Mouse (Mus musculus) hindbrain, embryonic 15.5 days (tissue): Measurements from ENCODE around the gene Nr5a2. TPM values are rescaled to one million over a fixed set of nuclear protein-coding genes. Genes with fewer than 3 reads are reported as not detected.

ENCODE experiments used
- ATAC-seq: fragments of 200-750 bp; cut with Nextera tagmentation; 2 replicates; pipeline ENCODE4 v1.8.0; 2017; ENCODE audit warnings: low read depth, moderate number of reproducible peaks, moderate TSS enrichment; ENCODE audit not compliant: low FRiP score
- H3K27ac ChIP-seq: fragments of 300-500 bp; sonication (generic); replicated peaks from 2 replicates; pipeline ENCODE4 v1.5.1; 2015; ENCODE audit warnings: mild to moderate bottlenecking, inconsistent platforms
- H3K27me3 ChIP-seq: fragments of 300-500 bp; sonication (generic); 2 replicates; pipeline ENCODE4 v1.6.1; 2015; ENCODE audit warnings: control low read depth, inconsistent platforms
- H3K36me3 ChIP-seq: fragments of 300-500 bp; sonication (generic); 2 replicates; pipeline ENCODE4 v1.6.1; 2015; ENCODE audit warnings: control low read depth, inconsistent platforms
- H3K4me1 ChIP-seq: fragments of 300-500 bp; sonication (generic); replicated peaks from 2 replicates; pipeline ENCODE4 v1.6.1; 2015; ENCODE audit warnings: control low read depth, inconsistent platforms
- H3K4me2 ChIP-seq: fragments of 300-500 bp; sonication (generic); 2 replicates; pipeline ENCODE4 v1.6.1; 2015; ENCODE audit warnings: moderate library complexity, mild to moderate bottlenecking, inconsistent platforms
- H3K4me3 ChIP-seq: fragments of 300-500 bp; sonication (generic); 2 replicates; pipeline ENCODE4 v1.5.1; 2015; ENCODE audit warnings: mild to moderate bottlenecking, inconsistent platforms
- H3K9ac ChIP-seq: fragments of 300-500 bp; sonication (generic); 2 replicates; pipeline ENCODE4 v1.6.1; 2015; ENCODE audit warnings: inconsistent platforms
- H3K9me3 ChIP-seq: fragments of 300-500 bp; sonication (generic); 2 replicates; pipeline ENCODE4 v1.6.1; 2016; ENCODE audit warnings: control low read depth, inconsistent platforms
- WGBS: fragments of 180-500 bp; shearing (Covaris S2); methylation state at CpG from one replicate; pipeline ENCODE4 v1.1.7; 2015; 5-methylcytosine and 5-hydroxymethylcytosine counted together
- polyA plus RNA-seq: library from polyadenylated mRNA; unstranded; fragments of >200 nt; fragmentation: Nextera tagmentation; extraction: Ambion mirVana; gene quantifications from 2 replicates; pipeline ENCODE4 v1.2.1, GENCODE M21; 2015

The Nr5a2 gene
- polyA plus RNA-seq, 1 experiment from 2014 or later, result 0.70 TPM

GRCm38 (mm10) chr1:136947394-136948126 is 12.7 kb downstream of the Nr5a2 start:
- 2% methylated on average over 20 of the region's 20 CpGs for WGBS

GRCm38 (mm10) chr1:136946806-136947393 is 13.3 kb downstream of the Nr5a2 start:
- H3K9me3 ChIP-seq, result 0 out of 2 replicates have a peak, but pooled peaks cover 3% of the 10 kb centered on the region
- H3K4me1 ChIP-seq, result peaks cover 17% of the 10 kb centered on the region
- H3K27ac ChIP-seq, result no peak overlapping the region
- H3K4me3 ChIP-seq, result no peak overlapping the region
- no peaks in the 10 kb centered on the region for H3K36me3 ChIP-seq
- H3K4me2 ChIP-seq, result no peak overlapping the region
- peaks cover 72% of the 10 kb centered on the region for H3K27me3 ChIP-seq
- ATAC-seq, result no peak
- H3K9ac ChIP-seq, result no peak overlapping the region
- WGBS, result 1% methylated on average over 18 of the region's 18 CpGs

More at GRCm38 (mm10) chr1:136947394-136948126, 12.7 kb downstream of the Nr5a2 start:
- peaks cover 23% of the 10 kb centered on the region for H3K4me1 ChIP-seq
- peaks cover 75% of the 10 kb centered on the region for H3K27me3 ChIP-seq
- H3K4me3 ChIP-seq, result peak overlapping the region; percentile 42; the same call in 1 of the 2 replicates
- 0 out of 2 replicates have a peak, but pooled peaks cover 3% of the 10 kb centered on the region for H3K9me3 ChIP-seq
- ATAC-seq, result no peak
- H3K27ac ChIP-seq, result no peak overlapping the region
- H3K4me2 ChIP-seq, result peak overlapping the region; percentile 88; the same call in 1 of the 2 replicates
- H3K36me3 ChIP-seq, result no peaks in the 10 kb centered on the region
- H3K9ac ChIP-seq, result no peak overlapping the region

- H3K4me3 ChIP-seq, result no peak overlapping the region
Measured at GRCm38 (mm10) chr1:136946404-136946803, 13.8 kb downstream of the Nr5a2 start.

GRCm38 (mm10) chr1:136945876-136946275 is 14.4 kb downstream of the Nr5a2 start:
- Histone ChIP-seq H3K9me3 (no peaks in the 10 kb centered on the region), H3K36me3 (no peaks in the 10 kb centered on the region), H3K9ac (no peak overlapping the region), H3K27ac (no peak overlapping the region), H3K27me3 (peaks cover 62% of the 10 kb centered on the region), H3K4me1 (peaks cover 17% of the 10 kb centered on the region), H3K4me2 (no peak overlapping the region), H3K4me3 (no peak overlapping the region)
- no peak for ATAC-seq
- 3% methylated on average over 10 of the region's 10 CpGs for WGBS

More at GRCm38 (mm10) chr1:136946404-136946803, 13.8 kb downstream of the Nr5a2 start:
- 2% methylated on average over 8 of the region's 8 CpGs for WGBS
- Histone ChIP-seq H3K36me3 (no peaks in the 10 kb centered on the region), H3K27ac (no peak overlapping the region), H3K4me2 (no peak overlapping the region), H3K9me3 (0 out of 2 replicates have a peak, but pooled peaks cover 1% of the 10 kb centered on the region), H3K4me1 (peaks cover 17% of the 10 kb centered on the region), H3K27me3 (peaks cover 67% of the 10 kb centered on the region), H3K9ac (no peak overlapping the region)
- no peak for ATAC-seq

- WGBS, result 1% methylated on average over 7 of the region's 7 CpGs
- H3K27me3 ChIP-seq, result peaks cover 57% of the 10 kb centered on the region
Measured at GRCm38 (mm10) chr1:136945426-136945825, 14.8 kb downstream of the Nr5a2 start.

GRCm38 (mm10) chr1:136940603-136941002 is 19.6 kb downstream of the Nr5a2 start:
- Histone ChIP-seq H3K27ac (no peak overlapping the region), H3K9me3 (no peaks in the 10 kb centered on the region), H3K4me2 (no peak overlapping the region), H3K36me3 (no peaks in the 10 kb centered on the region), H3K9ac (no peak overlapping the region), H3K27me3 (peaks cover 28% of the 10 kb centered on the region), H3K4me1 (no peaks in the 10 kb centered on the region), H3K4me3 (no peak overlapping the region)
- 53% methylated on average over 5 of the region's 5 CpGs for WGBS
- no peak for ATAC-seq

More at GRCm38 (mm10) chr1:136945426-136945825, 14.8 kb downstream of the Nr5a2 start:
- Histone ChIP-seq H3K36me3 (no peaks in the 10 kb centered on the region), H3K4me1 (peaks cover 17% of the 10 kb centered on the region), H3K27ac (no peak overlapping the region), H3K9me3 (no peaks in the 10 kb centered on the region), H3K4me3 (no peak overlapping the region), H3K9ac (no peak overlapping the region), H3K4me2 (no peak overlapping the region)
- no peak for ATAC-seq

GRCm38 (mm10) chr1:136939220-136939619 is 21.0 kb downstream of the Nr5a2 start:
- WGBS, result 81% methylated on average over 1 of the region's 1 CpGs
- H3K4me1 ChIP-seq, result no peaks in the 10 kb centered on the region
- H3K4me3 ChIP-seq, result no peak overlapping the region
- peaks cover 15% of the 10 kb centered on the region for H3K27me3 ChIP-seq
- no peak for ATAC-seq
- H3K27ac ChIP-seq, result no peak overlapping the region
- H3K4me2 ChIP-seq, result no peak overlapping the region
- no peak overlapping the region for H3K9ac ChIP-seq
- no peaks in the 10 kb centered on the region for H3K9me3 ChIP-seq
- H3K36me3 ChIP-seq, result no peaks in the 10 kb centered on the region

- 92% methylated on average over 9 of the region's 9 CpGs for WGBS
- no peaks in the 10 kb centered on the region for H3K27me3 ChIP-seq
- no peak overlapping the region for H3K9ac ChIP-seq
- H3K4me2 ChIP-seq, result no peak overlapping the region
- H3K9me3 ChIP-seq, result no peaks in the 10 kb centered on the region
- no peaks in the 10 kb centered on the region for H3K36me3 ChIP-seq
- ATAC-seq, result no peak
- no peak overlapping the region for H3K27ac ChIP-seq
- no peaks in the 10 kb centered on the region for H3K4me1 ChIP-seq
- H3K4me3 ChIP-seq, result no peak overlapping the region
Measured at GRCm38 (mm10) chr1:136935960-136936324, 24.3 kb downstream of the Nr5a2 start.

- H3K4me2 ChIP-seq, result no peak overlapping the region
- no peaks in the 10 kb centered on the region for H3K4me1 ChIP-seq
- no peak overlapping the region for H3K27ac ChIP-seq
- H3K9ac ChIP-seq, result no peak overlapping the region
- no peaks in the 10 kb centered on the region for H3K27me3 ChIP-seq
- no peak for ATAC-seq
- H3K9me3 ChIP-seq, result no peaks in the 10 kb centered on the region
- no peak overlapping the region for H3K4me3 ChIP-seq
- 73% methylated on average over 8 of the region's 8 CpGs for WGBS
- no peaks in the 10 kb centered on the region for H3K36me3 ChIP-seq
Measured at GRCm38 (mm10) chr1:136935316-136935959, 24.8 kb downstream of the Nr5a2 start.

GRCm38 (mm10) chr1:136934051-136934450 is 26.2 kb downstream of the Nr5a2 start:
- no peaks in the 10 kb centered on the region for H3K4me1 ChIP-seq
- no peak overlapping the region for H3K4me2 ChIP-seq
- H3K36me3 ChIP-seq, result no peaks in the 10 kb centered on the region
- H3K9ac ChIP-seq, result no peak overlapping the region
- no peaks in the 10 kb centered on the region for H3K27me3 ChIP-seq
- no peak overlapping the region for H3K4me3 ChIP-seq
- ATAC-seq, result no peak
- 78% methylated on average over 10 of the region's 10 CpGs for WGBS
- no peak overlapping the region for H3K27ac ChIP-seq
- H3K9me3 ChIP-seq, result no peaks in the 10 kb centered on the region

- Histone ChIP-seq H3K27ac (no peak overlapping the region), H3K4me2 (no peak overlapping the region), H3K27me3 (no peaks in the 10 kb centered on the region), H3K9ac (no peak overlapping the region), H3K36me3 (no peaks in the 10 kb centered on the region), H3K4me1 (no peaks in the 10 kb centered on the region), H3K9me3 (no peaks in the 10 kb centered on the region), H3K4me3 (no peak overlapping the region)
- WGBS, result 89% methylated on average over 5 of the region's 5 CpGs
- ATAC-seq, result no peak
Measured at GRCm38 (mm10) chr1:136931026-136931425, 29.2 kb downstream of the Nr5a2 start.

- no peak overlapping the region for H3K27ac ChIP-seq
- no peak overlapping the region for H3K4me2 ChIP-seq
- H3K9ac ChIP-seq, result no peak overlapping the region
- no peaks in the 10 kb centered on the region for H3K4me1 ChIP-seq
- ATAC-seq, result no peak
- WGBS, result 96% methylated on average over 6 of the region's 6 CpGs
- no peak overlapping the region for H3K4me3 ChIP-seq
- no peaks in the 10 kb centered on the region for H3K9me3 ChIP-seq
- no peaks in the 10 kb centered on the region for H3K36me3 ChIP-seq
- H3K27me3 ChIP-seq, result no peaks in the 10 kb centered on the region
Measured at GRCm38 (mm10) chr1:136929743-136930142, 30.5 kb downstream of the Nr5a2 start.
